Mouse (Mus musculus) embryonic fibroblast, embryonic 13.5 days (primary cell): ENCODE data around the gene Birc5.
A peak's percentile ranks its signal among the peaks of the same experiment; 100 is the strongest.

ENCODE experiments used
- CTCF ChIP-seq: IDR thresholded peaks from 2 replicates; pipeline ENCODE4 v1.5.1; 2011; ENCODE audit warnings: mild to moderate bottlenecking, control low read depth, low read length, moderate library complexity, borderline replicate concordance; ENCODE audit not compliant: insufficient read depth
- POLR2A ChIP-seq: IDR thresholded peaks from 2 replicates; pipeline ENCODE4 v1.6.1; 2011; ENCODE audit warnings: low read depth, mild to moderate bottlenecking, control low read depth, low read length, moderate library complexity

DNA sequence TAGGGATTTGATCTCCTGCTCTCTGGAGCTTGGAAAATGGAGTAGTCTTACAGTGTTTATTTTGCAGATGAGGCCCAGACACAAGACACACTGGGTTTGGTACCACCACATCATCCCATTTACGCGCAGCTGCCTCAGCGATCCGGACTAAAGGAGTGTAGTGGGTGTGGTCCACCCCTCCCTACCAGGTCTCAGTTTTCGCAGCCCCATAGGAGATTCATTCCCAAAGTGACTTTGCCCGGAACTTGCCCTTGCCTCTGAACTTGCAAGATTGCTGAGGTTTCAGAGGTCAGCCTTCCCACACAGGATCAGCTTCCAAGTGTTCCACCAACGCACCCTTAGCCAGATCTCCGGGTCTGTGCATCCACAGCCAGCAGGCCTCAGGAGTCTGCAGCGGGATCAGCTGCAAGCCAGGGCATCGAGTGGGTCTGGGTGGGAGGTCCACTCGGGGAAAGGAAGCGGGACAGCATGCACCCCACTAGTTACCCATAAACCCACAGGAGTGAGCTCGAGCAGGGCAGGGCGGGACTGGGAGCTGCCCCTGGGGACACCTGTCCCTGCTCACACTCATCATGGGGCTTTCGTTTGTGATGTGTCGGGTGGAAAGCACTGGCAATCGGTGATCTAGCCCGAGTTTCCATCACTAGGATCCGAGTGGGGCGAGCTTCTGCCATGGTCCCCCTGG lies 39.3 kb downstream of the Birc5 start:
- TF ChIP-seq CTCF (no peak), POLR2A (0 out of 2 replicates have a peak, but pooled peaks have one; percentile 16)
